Mouse (Mus musculus): ENCODE results near the gene Mast4.

Mast4 gene

DNA sequence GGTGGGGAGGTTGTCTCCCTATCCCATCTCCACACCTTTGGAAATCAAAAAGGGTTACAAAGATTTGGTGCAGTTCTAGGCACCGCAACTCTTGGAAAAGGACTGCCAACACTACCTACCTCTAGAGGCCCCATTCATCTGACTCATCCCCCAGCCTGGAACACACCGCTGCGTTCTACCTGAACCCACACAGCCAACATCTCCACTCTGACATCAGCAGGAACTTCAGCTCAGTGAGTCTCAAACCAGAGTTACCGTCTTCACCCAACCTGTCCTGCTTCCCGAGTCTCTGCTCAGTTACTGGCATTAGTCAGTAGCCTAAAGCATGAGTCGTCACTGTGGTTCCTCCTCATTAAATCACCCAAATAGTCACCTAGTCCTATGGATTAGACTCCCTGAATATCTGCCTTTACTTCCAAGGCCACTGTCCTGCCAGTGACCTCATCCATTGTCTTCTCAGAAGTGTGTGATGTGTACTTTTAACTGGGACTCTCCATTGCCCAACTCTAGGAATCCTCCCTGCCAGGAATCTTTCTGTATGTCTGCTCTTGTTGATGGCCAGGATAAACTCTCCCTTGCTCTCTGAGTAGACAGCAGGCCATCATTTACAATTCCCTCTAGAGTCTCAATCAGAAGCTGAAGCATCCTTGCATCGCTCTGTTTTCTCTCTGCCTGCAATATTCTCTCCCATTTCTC, 453.8 kb downstream of the Mast4 start:
- DNase-seq = no peak

DNA sequence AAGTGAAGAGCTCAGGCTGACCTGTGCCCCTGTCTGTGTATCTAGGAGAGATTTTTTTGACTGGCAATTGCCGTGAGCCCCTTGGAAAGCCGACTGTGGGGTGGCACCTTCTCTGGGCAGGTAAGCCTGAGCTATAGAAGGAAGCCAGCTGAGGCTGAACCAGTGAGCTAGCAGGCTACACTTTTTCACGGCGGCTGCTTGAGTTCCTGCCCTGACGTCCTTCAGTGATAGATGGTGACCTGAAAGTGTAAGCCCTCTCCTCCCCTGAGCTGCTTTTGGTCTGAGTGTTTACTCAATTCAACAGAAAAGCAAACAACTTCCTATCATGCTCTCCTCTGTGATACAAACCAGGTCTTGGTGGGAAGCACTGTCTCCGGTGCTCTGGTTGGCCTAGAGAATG, 455.7 kb downstream of the Mast4 start:
- no peak for DNase-seq

DNA sequence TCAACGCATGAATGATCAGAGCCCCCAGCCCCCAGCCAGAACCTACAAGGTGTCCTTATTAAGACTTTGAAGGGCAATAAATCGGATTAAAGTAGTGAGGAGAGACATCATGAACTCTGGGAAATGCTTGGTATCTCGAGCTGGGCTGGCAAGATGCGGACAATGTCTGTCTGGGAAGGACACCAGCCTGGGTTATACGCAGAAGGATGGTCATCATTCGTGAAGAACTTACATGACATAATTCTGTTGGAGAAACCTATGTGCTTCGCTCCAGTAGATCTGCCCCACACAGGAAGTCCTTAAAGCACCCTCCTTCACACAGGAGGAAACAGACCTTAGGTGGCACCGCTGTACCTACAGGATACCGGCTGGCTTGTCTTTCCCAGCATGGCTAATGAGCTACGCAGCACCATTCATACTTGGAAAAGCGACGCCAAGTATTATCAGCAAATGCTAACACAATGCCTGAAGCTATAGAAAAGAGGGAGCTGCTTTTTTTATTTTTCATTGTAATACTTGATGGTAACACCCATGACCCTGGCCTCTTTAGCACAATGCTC, 456.5 kb downstream of the Mast4 start:
- DNase-seq = no peak

DNA sequence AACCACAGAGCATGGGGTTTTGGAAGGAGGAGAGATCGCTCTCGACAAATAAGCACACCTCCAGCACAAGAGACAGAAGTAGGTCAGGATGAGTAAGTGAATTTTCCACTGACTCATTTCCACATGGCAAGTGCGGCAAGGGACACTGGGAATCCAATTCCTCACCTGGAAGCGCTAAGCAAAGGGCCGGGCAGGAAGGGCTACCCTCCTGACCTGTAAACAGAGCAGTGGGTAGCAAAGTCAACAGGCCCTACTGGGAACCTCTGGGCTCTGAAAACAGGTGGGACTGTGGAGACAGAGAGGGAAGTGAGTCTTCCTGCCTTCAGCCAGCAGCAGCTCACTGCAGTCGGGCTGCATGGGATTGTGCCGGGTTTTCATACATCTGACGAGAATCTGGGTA, 457.1 kb downstream of the Mast4 start:
- DNase-seq = no peak

DNA sequence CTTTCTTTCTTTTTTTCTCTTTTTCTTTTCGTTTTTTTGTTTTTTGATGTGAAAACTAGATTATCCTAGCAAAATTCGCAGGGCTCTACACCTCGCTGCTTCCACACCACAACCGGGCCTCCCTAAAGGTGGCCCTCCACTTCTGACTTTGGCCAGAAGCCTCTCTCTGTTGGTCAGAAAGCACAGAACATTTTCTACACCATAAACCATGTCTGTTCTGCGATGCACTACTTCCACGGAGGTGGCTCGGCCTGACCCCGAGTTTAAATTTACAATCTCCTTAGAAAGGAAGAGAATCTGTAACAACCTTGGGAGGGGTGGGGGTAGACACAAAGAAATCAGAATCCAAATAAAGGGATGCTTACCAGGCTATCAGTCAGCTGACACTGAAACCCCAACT, 458.8 kb downstream of the Mast4 start:
- DNase-seq = no peak

DNA sequence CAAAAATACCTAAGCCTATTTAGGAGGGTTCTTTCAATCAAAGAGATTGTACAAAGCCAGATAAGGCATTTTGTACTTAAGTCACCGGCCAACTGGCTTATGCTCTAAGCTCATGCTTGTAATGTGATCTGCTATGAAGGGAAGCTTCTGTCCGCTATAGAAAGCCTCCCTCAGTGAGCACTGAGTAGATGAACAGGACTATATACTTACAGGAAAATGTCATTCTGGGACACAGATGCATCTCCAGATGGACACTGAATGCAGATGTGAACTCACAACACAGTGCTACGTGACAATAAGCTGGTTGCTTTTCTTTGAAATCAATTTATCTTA, 459.2 kb downstream of the Mast4 start:
- no peak for DNase-seq

DNA sequence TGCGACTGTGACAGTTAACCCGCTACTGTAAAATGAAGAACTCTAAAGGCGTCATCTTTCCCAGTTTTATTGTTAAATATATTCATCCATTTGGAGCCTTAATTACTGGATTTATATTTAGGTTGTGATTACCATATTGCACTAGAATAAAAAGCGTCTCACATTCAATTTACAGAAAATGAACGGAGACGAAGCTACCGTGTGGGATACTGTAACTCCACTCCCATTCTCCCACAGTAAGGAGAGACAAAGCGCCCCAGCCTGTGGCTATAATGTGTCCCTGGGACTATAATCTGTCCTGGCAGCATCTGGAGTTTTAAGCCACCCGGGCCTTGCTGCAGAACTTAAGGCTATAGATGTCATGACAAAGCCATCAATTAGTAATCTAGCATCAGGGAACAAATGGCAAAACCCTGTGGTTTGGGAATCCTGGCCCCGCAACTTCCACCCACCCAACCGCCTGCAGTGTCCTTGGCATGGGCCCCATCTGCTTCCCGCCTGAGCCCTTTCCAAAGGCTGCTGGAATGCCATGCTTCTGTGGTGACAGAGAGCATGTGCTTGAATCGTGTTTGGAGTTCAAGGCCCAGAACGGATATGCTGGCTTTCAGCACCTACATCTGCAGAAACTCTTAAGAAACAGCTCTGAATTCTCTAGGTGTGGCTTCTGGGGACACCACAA, 459.7 kb downstream of the Mast4 start:
- DNase-seq = no peak

DNA sequence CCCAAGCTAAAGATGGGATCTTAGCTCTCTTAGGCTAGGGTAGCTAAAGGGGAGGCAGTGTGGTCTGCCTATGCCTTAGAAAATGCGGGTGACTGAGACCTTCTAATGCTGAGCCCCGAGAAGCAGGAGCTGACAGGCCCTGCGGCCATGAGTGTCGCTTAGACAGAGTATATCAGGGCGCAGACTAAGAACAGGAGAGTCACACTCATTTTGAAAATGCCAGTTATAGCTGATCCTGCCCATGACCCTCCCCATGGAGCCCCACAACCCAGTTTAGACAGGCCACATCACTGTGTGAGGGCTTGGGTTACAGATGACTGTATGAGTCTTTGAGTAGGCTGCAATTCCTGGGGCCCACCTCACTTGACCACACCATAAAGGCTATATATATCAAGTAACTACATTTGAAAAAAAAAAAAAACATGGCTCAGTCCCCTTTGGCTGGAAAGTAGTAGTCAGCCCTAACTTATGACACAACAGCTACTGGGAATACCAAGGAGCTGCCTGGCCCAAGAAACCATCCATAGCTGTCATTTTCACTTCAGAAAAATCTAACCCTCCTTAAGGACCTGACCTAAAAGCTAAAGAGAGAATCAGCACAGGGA, 460.8 kb downstream of the Mast4 start:
- no peak for DNase-seq

DNA sequence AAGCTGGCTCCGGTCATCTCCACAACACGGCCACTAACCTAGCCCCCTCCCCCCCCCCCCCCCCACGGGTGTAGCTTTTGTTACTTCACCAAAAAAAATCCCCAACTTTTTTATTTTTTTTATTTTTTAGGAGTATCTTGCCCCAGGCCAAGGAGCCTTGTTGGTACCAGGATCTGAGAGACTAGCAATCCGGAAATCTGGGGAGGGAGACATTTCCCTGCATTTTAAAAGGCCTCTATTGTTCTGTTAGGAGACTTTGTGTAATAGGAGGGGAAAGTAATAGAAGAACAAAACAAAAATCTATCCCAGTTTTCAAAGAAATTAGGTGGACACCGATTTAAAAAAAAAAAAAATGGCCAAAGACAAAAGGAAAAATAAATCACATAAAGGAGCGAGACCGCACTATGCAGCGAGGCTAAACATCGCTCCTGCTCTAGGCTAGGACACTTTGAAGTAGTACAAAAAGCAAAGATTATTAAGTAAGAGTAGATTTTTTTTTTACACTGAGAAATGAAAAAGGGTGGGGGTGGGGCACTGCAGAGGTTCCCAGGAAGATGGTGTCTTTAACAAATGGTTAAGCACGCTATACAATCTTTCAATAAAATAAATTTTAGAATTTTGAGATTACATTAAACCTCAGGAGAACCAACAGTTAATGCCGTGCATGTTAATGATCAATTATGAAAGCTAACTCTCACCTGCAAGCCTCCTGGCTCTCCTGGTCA, 462.8 kb downstream of the Mast4 start:
- no peak for DNase-seq

DNA sequence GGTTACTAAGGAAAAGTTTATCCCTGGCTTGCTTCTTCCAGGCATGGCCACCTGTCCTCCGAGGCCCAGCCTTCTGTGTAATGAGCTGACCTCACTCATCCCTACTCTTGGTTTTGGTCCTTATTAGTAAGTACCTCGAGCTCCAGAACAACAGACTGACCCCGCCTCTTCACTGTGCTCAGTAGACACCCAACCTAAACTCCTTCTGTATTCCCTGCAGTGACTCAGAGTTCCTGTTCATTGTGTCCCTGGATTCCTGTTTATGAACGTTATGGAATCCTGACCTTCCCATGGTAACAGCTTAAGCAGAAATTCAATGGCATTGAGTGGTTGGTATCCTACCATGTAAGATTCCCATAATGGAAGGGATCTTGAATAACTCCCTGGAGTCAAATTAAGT, 464.8 kb downstream of the Mast4 start:
- no peak for DNase-seq

DNA sequence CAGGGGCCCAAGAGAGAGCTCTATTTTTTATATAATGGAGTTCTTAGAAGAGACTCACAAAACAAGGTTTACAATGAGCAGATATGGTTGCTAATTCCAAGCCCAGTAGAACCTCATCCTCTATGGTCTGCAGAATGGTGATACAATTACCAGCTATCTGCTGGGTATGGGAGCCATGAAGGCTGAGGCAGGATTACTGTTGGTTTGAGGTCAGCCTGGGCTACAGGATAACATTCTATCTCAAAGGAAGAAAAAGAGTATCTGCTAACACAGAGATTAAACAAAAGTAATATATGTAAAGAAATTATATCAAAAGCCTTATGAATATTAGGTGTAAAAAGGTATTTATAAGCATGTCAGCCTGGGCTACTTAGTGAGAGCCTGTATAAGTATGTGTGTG, 467.5 kb downstream of the Mast4 start:
- DNase-seq = no peak

DNA sequence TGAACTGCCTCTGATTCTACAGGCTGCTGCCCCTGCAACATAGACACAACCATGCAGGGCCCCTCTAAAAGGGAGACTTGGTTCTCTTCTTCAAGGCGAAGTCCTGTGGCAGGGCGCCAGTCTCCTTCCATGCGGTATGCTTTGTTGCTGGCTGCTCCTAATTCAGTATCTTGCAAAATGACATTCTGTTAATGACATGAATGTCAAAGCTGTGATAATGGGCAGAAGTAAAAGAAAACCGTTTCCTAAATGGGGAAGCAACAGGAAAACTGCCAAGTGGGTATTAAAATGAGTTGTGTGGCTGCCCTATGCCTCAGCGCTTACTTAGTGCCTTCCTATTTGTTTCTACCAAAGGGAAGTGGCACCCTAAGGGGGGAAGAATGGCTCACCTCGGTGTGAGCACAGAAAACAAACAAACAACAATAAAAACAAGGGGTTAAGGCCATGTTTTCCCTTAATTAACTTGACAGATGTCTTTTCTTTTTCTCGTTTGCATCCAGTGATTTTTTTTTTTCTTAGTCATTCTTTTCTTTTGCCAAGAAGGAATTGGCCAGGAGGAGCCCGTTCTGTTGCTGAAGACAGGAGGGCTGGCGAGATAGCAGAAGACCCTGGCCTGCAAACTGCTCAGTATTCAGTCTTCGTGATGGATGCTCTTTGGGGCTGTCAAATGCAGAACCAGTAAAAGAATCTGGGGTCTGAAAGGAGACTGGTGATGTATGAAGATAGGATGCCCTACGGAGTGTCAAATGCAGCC, 468.1 kb downstream of the Mast4 start:
- no peak for DNase-seq

DNA sequence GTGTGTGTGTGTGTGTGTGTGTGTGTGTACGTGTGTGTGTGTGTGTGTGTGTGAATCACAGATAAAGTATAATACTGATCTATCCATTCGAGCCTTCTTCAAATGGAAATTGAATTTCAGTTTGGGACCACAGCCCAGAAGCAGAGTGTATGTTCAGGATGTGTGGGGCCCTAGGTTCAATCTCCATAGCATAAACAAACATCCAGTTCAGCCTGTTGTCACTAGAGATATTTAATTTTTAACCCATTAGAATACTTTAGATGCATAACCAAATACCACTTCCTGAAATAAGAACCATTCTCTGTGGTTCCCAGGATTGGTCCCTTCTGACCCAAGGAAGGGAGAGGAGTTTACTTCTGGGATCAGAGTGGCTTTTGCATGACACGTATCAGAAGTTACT, 468.8 kb downstream of the Mast4 start:
- no peak for DNase-seq

DNA sequence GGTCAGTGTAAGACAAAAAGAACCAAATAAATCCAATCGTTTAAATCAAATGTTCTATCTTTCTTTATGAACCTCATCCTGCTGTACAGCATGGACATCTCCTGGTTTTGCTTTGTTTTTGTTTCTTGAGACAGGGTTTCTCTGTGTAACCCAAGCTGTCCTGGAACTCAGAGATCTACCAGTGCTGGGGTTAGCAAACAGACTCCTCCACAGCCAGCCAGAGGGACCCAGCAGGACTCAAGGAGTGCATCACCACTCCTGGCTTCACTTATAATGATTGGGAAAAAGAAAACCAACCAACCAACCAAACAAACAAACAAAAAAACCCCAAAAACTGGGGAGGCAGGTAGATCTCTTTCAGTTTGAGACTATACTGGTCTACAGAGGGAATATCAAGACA, 469.5 kb downstream of the Mast4 start:
- no peak for DNase-seq

DNA sequence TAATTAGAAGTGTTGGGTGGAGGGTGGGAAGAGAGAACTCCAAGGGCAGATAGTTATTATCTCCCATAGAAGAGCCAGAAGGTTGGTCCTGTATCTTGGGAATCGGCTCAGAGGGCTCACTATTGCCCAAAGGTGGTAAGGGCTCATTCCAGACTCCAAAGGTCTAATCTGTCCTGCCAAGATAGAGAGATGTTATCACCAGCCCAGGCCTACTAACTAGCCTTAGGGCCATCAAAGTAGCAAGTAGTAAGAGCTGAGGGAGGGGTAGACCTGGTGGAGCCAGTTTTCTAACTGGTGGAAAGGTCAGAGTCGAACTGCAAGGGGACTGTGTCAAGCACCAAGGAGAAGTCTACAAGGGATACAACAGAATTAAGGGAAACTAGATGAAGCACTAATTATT, 470.2 kb downstream of the Mast4 start:
- no peak for DNase-seq

DNA sequence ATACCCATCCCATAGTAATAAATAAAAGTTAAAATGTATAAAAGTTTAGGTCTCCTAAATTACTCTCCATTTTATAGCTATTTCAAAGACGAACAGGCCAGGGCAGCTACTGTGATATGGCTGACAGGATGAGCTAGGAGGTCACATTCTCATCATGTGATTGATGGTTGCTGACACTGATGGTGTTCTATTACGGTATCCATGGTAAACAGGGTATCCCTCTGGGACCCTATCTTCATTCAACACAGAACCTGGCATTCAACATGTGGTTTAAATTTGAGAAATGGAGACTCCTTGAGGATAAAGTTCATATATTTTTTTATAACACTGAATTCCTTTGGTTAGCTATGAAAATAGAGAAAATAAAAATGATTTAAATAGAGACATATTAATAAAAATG, 471.3 kb downstream of the Mast4 start:
- DNase-seq = no peak

DNA sequence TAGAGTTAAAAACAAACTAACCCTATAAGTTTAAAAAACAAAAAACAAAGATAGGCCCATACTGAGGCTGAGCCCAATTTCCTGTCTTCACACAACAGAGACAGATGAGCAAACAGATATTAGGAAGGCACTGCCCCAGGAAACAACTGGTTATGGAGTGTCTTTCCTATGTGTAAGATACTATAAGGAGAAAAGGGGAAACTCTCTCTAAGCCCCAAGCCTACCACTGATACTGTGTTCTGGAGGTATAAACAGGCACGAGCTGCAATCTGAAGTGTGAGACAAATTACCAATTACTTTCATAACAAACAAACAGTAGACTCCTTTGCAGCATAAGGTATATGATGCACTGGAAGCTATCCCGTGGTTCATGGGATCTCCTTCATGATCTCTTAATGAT, 471.9 kb downstream of the Mast4 start:
- no peak for DNase-seq

DNA sequence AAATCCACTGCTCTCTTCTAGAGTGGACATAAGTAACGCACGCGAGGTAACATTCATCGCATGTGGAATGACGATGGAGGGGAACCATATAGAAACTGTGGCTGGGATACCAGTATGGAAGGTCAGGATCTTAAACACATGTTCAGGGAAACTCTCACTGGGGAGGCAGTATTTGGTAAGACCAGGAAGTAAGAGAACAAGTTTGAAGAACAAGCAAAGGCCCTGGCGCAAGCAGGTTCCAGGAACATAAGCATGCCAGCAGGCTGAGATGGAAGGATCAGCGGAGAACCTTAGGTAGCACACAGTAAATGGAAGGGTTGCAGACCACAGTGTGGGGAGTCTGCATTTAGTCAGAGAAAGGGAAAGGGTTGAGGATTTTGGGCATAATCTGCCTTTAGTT, 473.6 kb downstream of the Mast4 start:
- DNase-seq = no peak

DNA sequence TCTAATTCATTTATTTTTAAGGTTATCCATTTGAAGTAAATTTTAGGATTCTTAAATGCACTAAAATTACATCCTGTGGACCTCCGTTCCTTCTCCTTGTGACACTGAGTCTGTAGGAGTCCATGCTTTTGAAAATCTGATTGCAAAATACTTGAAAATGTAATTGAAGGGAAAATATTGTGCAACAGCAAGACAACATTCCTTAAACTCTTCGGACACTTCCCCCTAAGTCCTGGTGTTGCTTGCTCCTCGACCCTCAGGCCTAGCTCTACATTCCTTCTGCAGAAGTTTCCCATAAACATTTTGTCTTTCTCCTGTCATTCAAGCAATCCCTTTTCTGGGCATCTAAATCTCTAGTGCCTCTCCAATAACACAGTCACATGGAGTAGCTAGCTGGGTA, 474.2 kb downstream of the Mast4 start:
- no peak for DNase-seq

DNA sequence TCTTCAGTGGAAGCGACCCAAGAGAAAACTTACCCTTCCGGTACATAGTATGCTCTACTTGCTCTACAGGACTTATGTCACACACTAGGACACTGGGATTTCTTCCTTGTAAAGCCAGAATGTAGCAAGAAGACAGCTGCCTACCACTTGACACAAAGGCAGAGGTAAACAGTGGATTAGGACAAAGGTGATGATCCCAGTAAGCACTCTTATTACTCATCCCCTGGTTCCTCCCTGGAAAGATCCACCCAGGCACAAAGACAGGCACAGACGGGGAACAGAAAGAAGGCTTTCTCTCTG, 476.8 kb downstream of the Mast4 start:
- DNase-seq = no peak

DNA sequence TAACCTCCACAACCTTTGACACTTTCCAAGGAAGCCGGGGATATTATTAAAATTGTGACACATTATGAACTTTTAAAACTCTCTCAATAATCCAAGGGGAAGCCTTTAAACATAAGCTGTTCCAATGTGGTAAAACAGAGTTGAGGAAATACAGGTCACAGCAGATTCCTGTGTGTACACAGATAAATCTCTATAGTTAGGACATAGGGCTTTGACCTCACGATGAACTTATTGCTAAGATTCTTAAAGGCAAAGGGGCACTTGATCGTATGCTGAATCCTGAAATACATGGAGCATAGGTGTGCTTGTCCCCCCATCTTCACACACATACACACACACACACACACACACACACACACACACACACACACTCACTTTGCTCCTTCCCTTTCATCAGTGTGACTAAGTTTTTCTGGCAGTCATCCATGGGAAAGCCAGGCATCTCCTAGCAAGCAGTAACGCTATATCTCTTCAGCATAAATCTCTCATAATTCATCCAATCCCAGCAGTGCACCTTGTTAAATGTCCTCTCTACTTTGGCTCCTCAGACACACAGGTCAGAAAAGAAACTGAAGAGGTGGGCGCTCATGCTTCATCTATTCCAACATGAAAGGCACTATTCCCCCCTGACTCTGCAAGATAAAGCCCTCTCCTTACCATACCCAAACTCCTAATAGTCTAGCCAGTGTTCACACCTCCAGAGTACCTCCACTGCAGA, 477.3 kb downstream of the Mast4 start:
- DNase-seq = no peak

DNA sequence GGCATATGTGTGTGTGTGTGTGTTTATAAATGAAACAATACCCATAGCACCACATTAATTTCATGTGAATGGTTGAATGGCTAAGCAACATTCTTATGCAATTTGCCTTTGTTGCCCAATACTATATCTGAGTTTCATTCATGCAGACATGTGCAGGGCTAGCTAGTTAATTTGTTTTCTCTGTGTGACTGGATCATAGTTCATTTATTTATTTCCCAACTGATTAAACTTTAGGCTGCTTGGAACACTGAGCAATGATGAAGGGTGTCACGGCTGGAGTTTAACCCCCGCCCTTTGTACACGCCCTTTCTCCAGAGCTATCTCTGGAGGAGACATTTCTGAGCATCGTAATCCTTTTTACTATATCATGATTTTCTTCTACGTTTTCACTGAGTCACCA, 481.4 kb downstream of the Mast4 start:
- no peak for DNase-seq

DNA sequence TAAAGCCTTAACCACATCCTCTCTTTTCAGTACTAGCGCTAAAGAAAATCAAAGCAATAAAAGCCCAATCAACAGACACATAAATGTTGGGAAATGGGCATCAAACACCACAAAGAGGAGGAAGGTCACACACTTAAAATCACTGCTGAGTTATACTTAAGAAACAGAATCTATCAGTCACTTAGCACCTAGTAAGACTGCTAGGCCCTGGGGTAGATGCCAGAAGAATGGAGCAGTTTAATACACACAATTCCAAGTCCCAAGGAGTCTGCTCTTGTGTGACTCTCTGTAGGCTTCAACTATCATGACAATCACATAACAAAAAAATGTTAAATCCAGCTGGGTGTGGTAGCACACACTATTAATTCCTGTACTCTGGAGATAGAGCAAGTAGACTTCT, 483.0 kb downstream of the Mast4 start:
- DNase-seq = no peak
